Mouse (Mus musculus) spleen, adult 2 months (tissue): Measurements from ENCODE around the gene Polg2.

Experiments used
- CTCF ChIP-seq: fragments of 200-500 bp; IDR thresholded peaks from 2 replicates; pipeline ENCODE4 v1.5.1; 2011; ENCODE audit warnings: mild to moderate bottlenecking, inconsistent platforms; ENCODE audit not compliant: insufficient read depth, insufficient read length, insufficient replicate concordance; ENCODE audit errors: extremely low read depth
- POLR2A ChIP-seq: fragments of 200-500 bp; IDR thresholded peaks from 2 replicates; pipeline ENCODE4 v1.6.1; 2011; ENCODE audit warnings: low read depth, low read length, inconsistent platforms

DNA sequence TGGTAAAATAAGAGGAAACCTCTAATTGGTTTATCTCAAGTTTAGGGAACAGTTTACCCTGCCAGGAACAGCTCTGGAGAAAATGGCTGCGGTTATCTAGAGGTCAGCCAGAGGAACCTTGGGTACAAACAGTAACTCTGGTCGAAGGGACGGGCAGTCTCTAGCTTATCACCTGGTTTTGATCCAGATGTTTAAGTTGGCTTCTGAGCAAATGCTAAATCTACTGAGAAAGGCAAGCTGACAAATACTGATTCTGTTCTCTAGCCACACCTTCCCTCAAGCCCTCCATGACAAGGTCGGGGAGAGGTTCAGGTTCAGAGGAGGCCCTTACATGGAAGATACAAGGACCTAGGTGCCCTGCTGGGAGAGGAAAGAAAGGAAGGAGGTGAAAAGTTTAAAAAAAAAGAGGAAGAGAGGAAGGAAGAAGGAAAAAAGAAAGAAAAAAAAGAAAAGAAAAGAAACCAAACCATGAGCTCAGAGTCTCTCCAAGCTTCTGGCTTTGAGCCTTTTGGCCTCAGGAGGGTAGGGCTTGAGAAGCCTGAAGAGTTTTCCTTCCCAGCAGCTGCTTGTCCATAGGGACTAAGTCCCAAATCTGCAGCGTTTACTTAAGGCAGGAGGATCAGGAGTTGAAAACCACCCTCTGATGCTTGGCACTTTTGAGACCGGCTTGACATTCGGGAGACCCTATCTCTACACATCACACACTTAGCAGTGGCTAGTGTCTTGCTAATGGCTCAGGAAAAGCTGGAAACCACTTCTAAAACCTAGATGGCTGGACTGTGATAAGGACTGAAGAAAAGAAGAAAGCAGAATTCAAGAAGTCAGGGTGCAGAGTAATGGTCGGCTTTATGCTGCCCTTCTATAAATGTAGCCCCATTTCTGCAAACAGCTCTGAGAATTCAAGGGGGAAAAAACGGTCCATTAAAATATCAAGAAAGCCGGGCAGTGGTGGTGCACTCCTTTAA is 50.7 kb downstream of the Polg2 start:
- TF ChIP-seq POLR2A = no peak
- TF ChIP-seq CTCF = no peak
